Mouse (Mus musculus) midbrain, embryonic 12.5 days (tissue): ENCODE measurements at regions not wholly inside any gene's neighbourhood (a gene's known extent, or its start where the extent isn't known, plus 50 kb on each side); places are given as distances from the start of the nearest gene placed in this dataset.
"Not testable (repeated sequence)": the region's sequence is repeated elsewhere in the genome, so short reads cannot be mapped to it uniquely, and the experiment has no call there.

ENCODE experiments used
- ATAC-seq: fragments of 200-750 bp; cut with Nextera tagmentation; 2 replicates; pipeline ENCODE4 v1.8.0; 2017; ENCODE audit warnings: low read depth, moderate TSS enrichment, moderate library complexity; ENCODE audit not compliant: low FRiP score
- H3K27ac ChIP-seq: fragments of 300-500 bp; sonication (generic); replicated peaks from 2 replicates; pipeline ENCODE4 v1.5.1; 2016; ENCODE audit warnings: mild to moderate bottlenecking
- H3K27me3 ChIP-seq: fragments of 300-500 bp; sonication (generic); 2 replicates; pipeline ENCODE4 v1.6.1; 2016; ENCODE audit warnings: mild to moderate bottlenecking
- H3K36me3 ChIP-seq: fragments of 300-500 bp; sonication (generic); 2 replicates; pipeline ENCODE4 v1.6.1; 2016
- H3K4me1 ChIP-seq: fragments of 300-500 bp; sonication (generic); 2 replicates; pipeline ENCODE4 v1.6.1; 2016
- H3K4me2 ChIP-seq: fragments of 300-500 bp; sonication (generic); replicated peaks from 2 replicates; pipeline ENCODE4 v1.6.1; 2016; ENCODE audit warnings: mild to moderate bottlenecking, moderate library complexity
- H3K4me3 ChIP-seq: fragments of 300-500 bp; sonication (generic); 2 replicates; pipeline ENCODE4 v1.5.1; 2016; ENCODE audit warnings: mild to moderate bottlenecking
- H3K9ac ChIP-seq: fragments of 300-500 bp; sonication (generic); replicated peaks from 2 replicates; pipeline ENCODE4 v1.6.1; 2016; ENCODE audit warnings: mild to moderate bottlenecking, moderate library complexity
- H3K9me3 ChIP-seq: fragments of 300-500 bp; sonication (generic); 2 replicates; pipeline ENCODE4 v1.6.1; 2016; ENCODE audit warnings: mild to moderate bottlenecking
- WGBS: fragments of 180-500 bp; shearing (Covaris S2); methylation state at CpG from one replicate; pipeline ENCODE4 v1.1.7; 2016; 5-methylcytosine and 5-hydroxymethylcytosine counted together

GRCm38 (mm10) chr3:97509134-97509661 lies 87.4 kb upstream of the Olfr1402 start:
- H3K4me3 ChIP-seq, H3K27me3 ChIP-seq, H3K27ac ChIP-seq, H3K4me2 ChIP-seq, ATAC-seq, H3K9ac ChIP-seq, H3K36me3 ChIP-seq, H3K4me1 ChIP-seq, H3K9me3 ChIP-seq: not testable (repeated sequence)
- WGBS: 86% methylated on average over 11 of the region's 11 CpGs

- H3K4me1 ChIP-seq: no peaks in the 10 kb centered on the region
- no peaks in the 10 kb centered on the region for H3K27me3 ChIP-seq
- no peaks in the 10 kb centered on the region for H3K36me3 ChIP-seq
- no peak overlapping the region; the same call in 1 of the 2 replicates for H3K4me2 ChIP-seq
- WGBS: 52% methylated on average over 8 of the region's 8 CpGs
- H3K27ac ChIP-seq: no peak overlapping the region
- 0 out of 2 replicates have a peak, but pooled peaks have one; percentile 30 for ATAC-seq
- no peak overlapping the region for H3K4me3 ChIP-seq
- no peaks in the 10 kb centered on the region for H3K9me3 ChIP-seq
- no peak overlapping the region for H3K9ac ChIP-seq
Observed at GRCm38 (mm10) chr3:97507209-97507608, 85.4 kb upstream of the Olfr1402 start.

- Histone ChIP-seq H3K4me1 (no peaks in the 10 kb centered on the region), H3K9ac (no peak overlapping the region)
Observed at GRCm38 (mm10) chr3:97491904-97492303, 70.1 kb upstream of the Olfr1402 start.

GRCm38 (mm10) chr3:97491208-97491607 lies 69.4 kb upstream of the Olfr1402 start:
- Histone ChIP-seq H3K4me3 (no peak overlapping the region), H3K4me2 (no peak overlapping the region), H3K4me1 (no peaks in the 10 kb centered on the region), H3K9me3 (no peaks in the 10 kb centered on the region), H3K27ac (no peak overlapping the region), H3K36me3 (no peaks in the 10 kb centered on the region), H3K27me3 (no peaks in the 10 kb centered on the region), H3K9ac (no peak overlapping the region)
- 87% methylated on average over 7 of the region's 7 CpGs for WGBS
- ATAC-seq: no peak

More at GRCm38 (mm10) chr3:97491904-97492303, 70.1 kb upstream of the Olfr1402 start:
- Histone ChIP-seq H3K4me2 (no peak overlapping the region), H3K4me3 (no peak overlapping the region), H3K27ac (no peak overlapping the region), H3K9me3 (no peaks in the 10 kb centered on the region), H3K27me3 (no peaks in the 10 kb centered on the region), H3K36me3 (no peaks in the 10 kb centered on the region)
- 80% methylated on average over 4 of the region's 4 CpGs for WGBS
- ATAC-seq: no peak

GRCm38 (mm10) chr3:97489336-97489735 lies 67.5 kb upstream of the Olfr1402 start:
- Histone ChIP-seq H3K4me3 (no peak overlapping the region), H3K27me3 (no peaks in the 10 kb centered on the region), H3K9ac (no peak overlapping the region), H3K4me1 (no peaks in the 10 kb centered on the region), H3K27ac (no peak overlapping the region), H3K36me3 (no peaks in the 10 kb centered on the region), H3K9me3 (no peaks in the 10 kb centered on the region), H3K4me2 (no peak overlapping the region)
- ATAC-seq: no peak
- WGBS: 91% methylated on average over 9 of the region's 9 CpGs
